Mouse (Mus musculus) megakaryocyte, embryonic 14.5 days (primary cell): ENCODE results near the gene Hoxd3. TPM values are rescaled to one million over a fixed set of nuclear protein-coding genes. Genes with fewer than 3 reads are reported as not detected.

Experiments used
- H3K27me3 ChIP-seq: replicated peaks from 2 replicates; pipeline ENCODE3; 2012; ENCODE audit warnings: inconsistent platforms
- H3K36me3 ChIP-seq: replicated peaks from 2 replicates; pipeline ENCODE3; 2012; ENCODE audit warnings: low read length, inconsistent platforms, mixed read lengths
- H3K4me1 ChIP-seq: 2 replicates; pipeline ENCODE4 v1.6.1; 2012; ENCODE audit warnings: inconsistent platforms
- H3K4me3 ChIP-seq: replicated peaks from 2 replicates; pipeline ENCODE3; 2012; ENCODE audit warnings: moderate library complexity, mild to moderate bottlenecking, inconsistent platforms
- H3K9me3 ChIP-seq: 2 replicates; pipeline ENCODE4 v1.6.1; 2012; ENCODE audit warnings: inconsistent platforms
- FLI1 ChIP-seq: IDR thresholded peaks from 2 replicates; pipeline ENCODE4 v1.6.1; 2012; ENCODE audit warnings: low read length, inconsistent platforms, mixed read lengths
- GATA1 ChIP-seq: IDR thresholded peaks from 3 replicates; pipeline ENCODE4 v1.6.1; 2012; ENCODE audit warnings: mixed read lengths, low read length, inconsistent platforms, borderline replicate concordance
- polyA plus RNA-seq: library from polyadenylated mRNA; stranded (reverse); fragments of >175 nt; gene quantifications from 2 replicates; pipeline ENCODE4 v1.2.3, GENCODE M21; 2012; ENCODE audit warnings: low replicate concordance; ENCODE audit not compliant: insufficient read depth

The Hoxd3 gene
- polyA plus RNA-seq, 1 experiment, result not detected

- Histone ChIP-seq H3K27me3 (peaks cover 92% of the 10 kb centered on the region), H3K36me3 (no peaks in the 10 kb centered on the region), H3K4me3 (no peak overlapping the region), H3K4me1 (peaks cover 17% of the 10 kb centered on the region), H3K9me3 (peaks cover 5% of the 10 kb centered on the region)
- TF ChIP-seq GATA1 (no peak), FLI1 (no peak)
These were observed 22.0 kb downstream of the Hoxd3 start for GRCm38 (mm10) chr2:74733765-74734164.

GRCm38 (mm10) chr2:74734451-74734850 lies 22.7 kb downstream of the Hoxd3 start:
- H3K4me1 ChIP-seq, result peaks cover 17% of the 10 kb centered on the region
- no peak overlapping the region for H3K4me3 ChIP-seq
- no peak for TF ChIP-seq GATA1
- TF ChIP-seq FLI1, result no peak
- no peaks in the 10 kb centered on the region for H3K36me3 ChIP-seq
- peaks cover 5% of the 10 kb centered on the region for H3K9me3 ChIP-seq
- H3K27me3 ChIP-seq, result peaks cover 94% of the 10 kb centered on the region

DNA sequence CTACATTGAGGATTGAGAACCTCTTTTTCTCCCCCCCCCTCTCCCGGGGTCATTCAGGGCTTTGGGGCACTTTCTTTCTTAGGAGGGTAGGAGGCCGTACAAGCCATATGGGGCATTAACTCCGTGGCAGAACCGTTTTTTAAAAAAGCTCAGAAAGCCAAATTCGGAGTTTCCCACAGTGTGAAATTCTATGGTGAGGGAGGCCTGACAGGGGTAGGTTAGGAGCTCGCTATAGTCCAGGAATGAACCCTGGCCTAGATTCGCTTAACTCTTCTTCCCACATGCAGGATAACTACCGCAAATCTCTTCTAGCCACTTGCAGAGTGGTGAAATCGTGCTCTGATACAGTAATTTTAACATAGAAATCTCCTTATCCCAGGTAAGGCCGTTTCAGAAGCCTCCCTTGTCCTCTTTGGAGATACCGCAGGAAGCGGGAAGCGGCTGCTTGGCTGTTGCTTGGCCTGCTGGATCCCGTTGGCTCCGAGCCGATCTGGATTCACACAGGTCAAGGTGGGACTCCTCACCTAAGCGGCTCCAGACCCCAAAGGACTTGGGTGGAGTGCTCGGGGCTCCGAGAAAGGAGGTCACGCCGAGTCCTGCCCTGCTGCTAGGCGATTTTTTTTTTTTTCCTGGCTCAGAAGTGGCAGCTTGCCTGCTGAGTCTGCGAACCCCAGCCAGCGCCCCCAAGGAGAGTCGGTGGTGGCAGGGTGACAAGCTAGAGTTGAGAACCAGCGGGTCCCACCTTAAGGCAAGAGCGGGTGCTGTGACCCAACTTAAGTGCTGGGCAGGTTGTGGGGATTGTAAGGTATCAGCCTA lies 23.5 kb downstream of the Hoxd3 start:
- no peak for TF ChIP-seq FLI1
- no peak for TF ChIP-seq GATA1
- peaks cover 18% of the 10 kb centered on the region for H3K4me1 ChIP-seq
- peaks cover 6% of the 10 kb centered on the region for H3K9me3 ChIP-seq
- H3K36me3 ChIP-seq, result no peaks in the 10 kb centered on the region
- no peak overlapping the region for H3K4me3 ChIP-seq
- peaks cover 97% of the 10 kb centered on the region for H3K27me3 ChIP-seq

DNA sequence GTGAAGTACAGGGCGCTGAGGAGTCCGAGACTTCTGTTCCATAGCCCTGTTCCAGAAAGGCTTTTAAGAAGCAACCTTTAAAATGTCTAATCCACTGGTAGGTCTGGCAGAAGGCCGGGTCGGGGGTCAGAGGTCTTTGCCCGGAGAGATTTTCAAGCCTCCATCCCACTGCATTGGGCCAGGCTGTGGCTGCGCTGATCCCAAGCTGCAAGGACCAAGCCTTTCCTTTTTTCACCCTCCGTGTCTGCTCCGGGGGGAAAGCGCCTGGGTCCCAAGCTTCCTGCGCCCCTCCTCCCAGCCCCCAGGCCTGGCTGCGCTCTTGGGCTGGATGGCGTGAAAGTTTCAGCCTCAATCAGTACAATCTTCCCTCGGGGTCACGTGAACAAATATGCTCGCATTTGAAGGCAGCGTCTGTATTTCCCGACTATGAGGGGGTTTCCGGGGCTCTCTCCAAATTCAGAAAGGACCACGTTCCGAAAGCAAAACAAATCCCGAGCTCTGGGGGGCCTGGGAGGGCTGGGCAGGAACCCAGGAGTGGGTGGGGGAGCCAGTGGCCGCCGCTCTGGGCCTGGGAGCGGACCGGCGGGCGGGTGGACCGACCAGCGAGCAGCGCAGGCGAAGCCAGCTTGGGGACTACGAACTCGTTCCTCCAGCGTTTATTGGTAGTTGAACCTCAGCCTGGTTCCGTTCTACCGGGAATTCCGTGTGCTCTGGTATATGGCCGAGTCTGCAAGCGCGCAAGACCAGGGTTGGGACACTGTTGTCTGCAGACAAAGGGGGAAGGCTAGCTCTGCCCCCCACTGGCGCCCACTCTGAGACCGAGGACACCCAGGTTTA lies 24.3 kb downstream of the Hoxd3 start:
- Histone ChIP-seq H3K27me3 (peaks cover 97% of the 10 kb centered on the region), H3K9me3 (peaks cover 8% of the 10 kb centered on the region), H3K36me3 (no peaks in the 10 kb centered on the region), H3K4me3 (no peak overlapping the region), H3K4me1 (peaks cover 24% of the 10 kb centered on the region)
- TF ChIP-seq FLI1, result no peak
- no peak for TF ChIP-seq GATA1

GRCm38 (mm10) chr2:74736688-74737577 lies 25.2 kb downstream of the Hoxd3 start:
- TF ChIP-seq FLI1 (no peak), GATA1 (no peak)
- Histone ChIP-seq H3K36me3 (no peaks in the 10 kb centered on the region), H3K4me1 (peaks cover 24% of the 10 kb centered on the region), H3K9me3 (peaks cover 8% of the 10 kb centered on the region), H3K27me3 (peaks cover 98% of the 10 kb centered on the region), H3K4me3 (no peak overlapping the region)

GRCm38 (mm10) chr2:74737578-74738070 lies 25.9 kb downstream of the Hoxd3 start:
- Histone ChIP-seq H3K9me3 (peaks cover 8% of the 10 kb centered on the region), H3K4me1 (peaks cover 21% of the 10 kb centered on the region)

GRCm38 (mm10) chr2:74738623-74739475 lies 27.1 kb downstream of the Hoxd3 start:
- Histone ChIP-seq H3K27me3 (peaks cover 95% of the 10 kb centered on the region), H3K4me1 (peaks cover 19% of the 10 kb centered on the region), H3K4me3 (no peak overlapping the region), H3K36me3 (no peaks in the 10 kb centered on the region), H3K9me3 (peaks cover 8% of the 10 kb centered on the region)
- TF ChIP-seq FLI1 (no peak), GATA1 (no peak)

More at GRCm38 (mm10) chr2:74737578-74738070, 25.9 kb downstream of the Hoxd3 start:
- no peaks in the 10 kb centered on the region for H3K36me3 ChIP-seq
- H3K4me3 ChIP-seq, result no peak overlapping the region
- TF ChIP-seq GATA1, result no peak
- TF ChIP-seq FLI1, result no peak
- peaks cover 97% of the 10 kb centered on the region for H3K27me3 ChIP-seq

DNA sequence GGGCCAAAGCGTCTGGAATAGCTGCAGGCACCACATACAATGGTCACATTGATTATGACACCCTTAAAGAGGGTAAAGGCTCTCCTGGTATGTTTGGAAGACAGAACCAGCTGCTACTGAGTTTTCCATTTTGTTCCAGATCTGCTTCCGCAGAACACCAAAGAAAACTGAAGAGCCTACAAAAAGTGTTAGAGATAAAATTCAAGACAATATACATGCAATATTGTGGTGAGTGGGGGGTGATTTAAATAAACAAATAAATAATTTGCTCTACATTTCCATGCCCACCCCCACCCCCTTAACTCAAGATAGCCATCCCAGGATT lies 27.7 kb downstream of the Hoxd3 start:
- Histone ChIP-seq H3K4me1 (peaks cover 19% of the 10 kb centered on the region), H3K9me3 (peaks cover 13% of the 10 kb centered on the region), H3K27me3 (peaks cover 96% of the 10 kb centered on the region), H3K4me3 (no peak overlapping the region), H3K36me3 (no peaks in the 10 kb centered on the region)
- TF ChIP-seq FLI1, result no peak
- no peak for TF ChIP-seq GATA1

DNA sequence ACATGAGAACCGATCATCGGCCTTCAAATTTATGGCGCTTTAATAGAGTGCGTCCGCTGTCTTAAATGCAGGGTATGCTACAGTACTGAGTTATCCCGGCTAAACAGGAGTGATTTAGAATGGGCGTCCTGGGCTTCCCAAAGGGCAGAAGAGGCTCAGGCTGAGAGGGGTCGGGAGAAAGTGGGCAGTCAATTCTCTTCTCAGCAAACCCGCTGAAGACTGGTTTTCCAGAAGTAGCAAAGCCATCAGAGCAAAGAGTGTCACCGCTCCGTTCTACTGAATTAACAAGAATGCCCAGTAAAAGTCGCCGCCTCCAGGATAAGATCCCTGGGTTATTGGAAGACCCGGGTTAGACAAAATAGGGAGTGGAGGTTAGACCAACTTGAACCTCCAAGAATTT lies 28.1 kb downstream of the Hoxd3 start:
- Histone ChIP-seq H3K27me3 (peaks cover 95% of the 10 kb centered on the region), H3K9me3 (peaks cover 13% of the 10 kb centered on the region), H3K4me3 (no peak overlapping the region), H3K36me3 (no peaks in the 10 kb centered on the region), H3K4me1 (peaks cover 19% of the 10 kb centered on the region)
- TF ChIP-seq FLI1, result no peak
- TF ChIP-seq GATA1, result no peak
